Mouse (Mus musculus): ENCODE measurements around the gene Zbtb39.

The Zbtb39 gene

GRCm38 (mm10) chr10:127739083-127739660 is at the start of gene Zbtb39:
Gene Zbtb39 (plus strand): TSS chr10:127739538.
- peak; percentile 70 for DNase-seq (ENCODE audit: low read depth, low spot score)

- DNase-seq (ENCODE audit: low read depth, low spot score), result peak; percentile 31
Measured at GRCm38 (mm10) chr10:127691053-127691452, 48.3 kb upstream of the Zbtb39 start.

- DNase-seq (ENCODE audit: low read depth, low spot score), result peak; percentile 38
Measured at GRCm38 (mm10) chr10:127694636-127695035, 44.7 kb upstream of the Zbtb39 start.

GRCm38 (mm10) chr10:127695775-127696174 is 43.6 kb upstream of the Zbtb39 start:
- DNase-seq (ENCODE audit: low read depth, low spot score), result no peak

- no peak for DNase-seq (ENCODE audit: low read depth, low spot score)
Measured at GRCm38 (mm10) chr10:127698966-127699365, 40.4 kb upstream of the Zbtb39 start.

- DNase-seq (ENCODE audit: low read depth, low spot score), result peak; percentile 71
Measured at GRCm38 (mm10) chr10:127703299-127703698, 36.0 kb upstream of the Zbtb39 start.

GRCm38 (mm10) chr10:127704293-127704692 is 35.0 kb upstream of the Zbtb39 start:
- no peak for DNase-seq (ENCODE audit: low read depth, low spot score)

GRCm38 (mm10) chr10:127704766-127705220 is 34.5 kb upstream of the Zbtb39 start, which contains the start of gene Myo1a:
Gene Myo1a (plus strand): TSS chr10:127705170.
- no peak for DNase-seq (ENCODE audit: low read depth, low spot score)

GRCm38 (mm10) chr10:127705783-127706182 is 33.6 kb upstream of the Zbtb39 start:
- DNase-seq (ENCODE audit: low read depth, low spot score), result no peak

GRCm38 (mm10) chr10:127707721-127708120 is 31.6 kb upstream of the Zbtb39 start:
- DNase-seq (ENCODE audit: low read depth, low spot score), result peak; percentile 32

GRCm38 (mm10) chr10:127708850-127709370 is 30.4 kb upstream of the Zbtb39 start:
- no peak for DNase-seq (ENCODE audit: low read depth, low spot score)

GRCm38 (mm10) chr10:127710331-127710730 is 29.0 kb upstream of the Zbtb39 start:
- no peak for DNase-seq (ENCODE audit: low read depth, low spot score)

- no peak for DNase-seq (ENCODE audit: low read depth, low spot score)
Measured at GRCm38 (mm10) chr10:127712736-127713135, 26.6 kb upstream of the Zbtb39 start.

GRCm38 (mm10) chr10:127721671-127722418 is 17.5 kb upstream of the Zbtb39 start:
- no peak for DNase-seq (ENCODE audit: low read depth, low spot score)

GRCm38 (mm10) chr10:127724178-127724577 is 15.2 kb upstream of the Zbtb39 start, which contains the start of gene Tac2:
Gene Tac2 (plus strand): TSS chr10:127724478.
- no peak for DNase-seq (ENCODE audit: low read depth, low spot score)

GRCm38 (mm10) chr10:127725136-127725535 is 14.2 kb upstream of the Zbtb39 start:
- no peak for DNase-seq (ENCODE audit: low read depth, low spot score)

- no peak for DNase-seq (ENCODE audit: low read depth, low spot score)
Measured at GRCm38 (mm10) chr10:127728437-127728836, 10.9 kb upstream of the Zbtb39 start.

- no peak for DNase-seq (ENCODE audit: low read depth, low spot score)
Measured at GRCm38 (mm10) chr10:127730285-127730932, 8.9 kb upstream of the Zbtb39 start.

- no peak for DNase-seq (ENCODE audit: low read depth, low spot score)
Measured at GRCm38 (mm10) chr10:127730933-127731310, 8.4 kb upstream of the Zbtb39 start.

- DNase-seq (ENCODE audit: low read depth, low spot score), result no peak
Measured at GRCm38 (mm10) chr10:127731397-127731796, 7.9 kb upstream of the Zbtb39 start.

GRCm38 (mm10) chr10:127734434-127734833 is 4.9 kb upstream of the Zbtb39 start:
- DNase-seq (ENCODE audit: low read depth, low spot score), result peak; percentile 58

GRCm38 (mm10) chr10:127736266-127736665 is 3.1 kb upstream of the Zbtb39 start:
- DNase-seq (ENCODE audit: low read depth, low spot score), result no peak
